Mouse (Mus musculus) NIH3T3 (cell line): Measurements from ENCODE around the gene Bpifb9a.
"Not testable (repeated sequence)": the region's sequence is repeated elsewhere in the genome, so short reads cannot be mapped to it uniquely, and the experiment has no call there.

ENCODE experiments used
- DNase-seq: peaks from one replicate; pipeline ENCODE4 v3.0.0-alpha.2; 2012; ENCODE audit warnings: low read depth

Gene Bpifb9a

DNA sequence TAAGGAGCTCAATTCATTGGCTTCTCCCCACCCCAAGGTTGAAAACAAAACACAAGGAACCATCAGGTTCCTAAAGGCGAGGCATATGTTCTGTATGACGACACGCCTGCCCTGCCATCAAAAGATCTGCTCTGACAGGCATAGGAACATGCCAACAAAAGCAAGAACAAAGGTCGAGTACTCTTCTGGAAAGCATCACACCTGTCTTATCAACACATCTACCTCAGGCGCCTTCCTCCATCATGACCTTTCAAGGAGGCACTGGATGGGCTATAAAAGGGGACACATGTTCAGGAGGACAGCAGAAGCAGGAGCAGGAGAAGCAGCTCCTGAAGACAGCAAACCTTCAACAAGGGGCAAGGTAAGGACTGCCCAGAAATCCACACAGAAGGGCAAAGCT, at the start of gene Bpifb9a:
Gene Bpifb9a, plus strand, starts transcription at position 301 of the 400 bp plus-strand sequence.
- not testable (repeated sequence) for DNase-seq

DNA sequence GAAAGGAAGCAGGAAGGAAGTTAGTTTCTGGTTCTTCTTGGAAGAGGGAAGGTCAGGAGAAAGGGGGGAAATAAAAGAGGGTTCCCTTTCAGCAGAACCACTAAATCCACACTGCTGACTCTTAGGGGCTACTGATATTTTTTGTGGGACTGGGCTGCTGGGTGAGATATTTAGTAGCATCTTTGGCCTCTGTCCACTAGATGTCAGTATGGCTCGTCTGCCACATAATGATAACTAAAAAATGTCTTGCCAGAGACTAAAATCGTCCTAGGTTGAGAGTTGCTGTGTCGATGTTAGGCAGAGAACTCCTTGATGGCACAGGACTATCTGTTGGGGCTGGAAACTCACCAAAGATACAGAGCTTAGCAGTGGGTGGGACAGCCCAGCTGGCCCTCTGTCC, 48.5 kb upstream of the Bpifb9a start:
- peak; percentile 61 for DNase-seq

DNA sequence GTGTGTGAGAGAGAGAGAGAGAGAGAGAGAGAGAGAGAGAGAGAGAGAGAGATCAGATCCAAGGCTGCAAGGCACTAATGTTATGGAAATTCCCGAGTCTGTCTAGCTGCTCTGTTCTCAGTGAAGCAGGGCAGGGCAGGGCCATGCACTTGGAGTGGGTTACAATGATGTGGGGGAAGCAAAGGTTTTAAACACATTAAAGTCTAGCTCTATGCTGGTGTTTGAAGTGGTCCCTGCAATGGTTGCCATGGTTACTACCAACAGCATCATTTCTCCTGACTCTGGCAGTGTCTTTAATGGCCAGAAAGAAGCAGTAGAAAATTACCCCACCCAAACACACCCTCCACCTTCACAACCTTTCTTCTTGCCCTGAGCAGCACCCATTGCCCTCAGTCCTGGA, 46.5 kb upstream of the Bpifb9a start:
- no peak for DNase-seq

DNA sequence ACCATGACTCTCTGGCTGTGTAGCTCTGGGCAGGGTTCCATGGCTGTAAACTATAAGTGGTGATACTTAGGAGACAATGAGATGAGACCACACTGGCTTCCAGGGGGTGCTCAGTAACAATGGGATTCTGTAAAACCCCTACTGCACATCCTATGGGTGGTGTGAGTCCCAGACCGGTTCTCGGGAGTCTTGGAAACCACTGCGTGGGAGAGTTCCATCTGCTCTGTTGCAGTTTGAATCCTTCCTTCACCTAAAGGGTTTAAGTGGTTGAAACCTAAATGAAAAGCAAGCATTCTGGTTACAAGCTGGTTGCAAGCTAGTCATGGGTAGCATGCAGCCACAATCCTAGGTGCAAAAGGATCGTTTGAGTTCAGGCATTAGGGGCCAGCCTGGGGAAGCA, 45.8 kb upstream of the Bpifb9a start:
- DNase-seq, result no peak

DNA sequence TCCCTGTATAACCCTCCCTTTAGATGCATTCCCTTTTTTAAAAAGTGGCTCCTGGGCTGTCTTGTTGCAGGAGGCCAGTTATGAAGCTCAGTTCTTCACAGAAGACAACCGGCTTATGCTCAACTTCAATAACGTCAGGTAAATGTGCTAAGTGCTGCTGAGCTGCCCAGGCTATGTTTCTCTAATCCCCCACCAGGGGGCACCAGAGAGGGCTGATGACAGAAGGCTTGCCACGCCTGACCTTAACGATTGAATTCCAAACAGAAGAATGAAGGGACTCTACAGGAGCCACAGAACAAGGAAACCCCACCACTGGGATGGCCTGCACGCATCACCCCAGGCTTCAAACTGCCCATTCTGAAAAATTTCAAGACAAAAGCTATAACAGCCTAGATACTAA, 42.5 kb upstream of the Bpifb9a start:
- peak; percentile 77 for DNase-seq

DNA sequence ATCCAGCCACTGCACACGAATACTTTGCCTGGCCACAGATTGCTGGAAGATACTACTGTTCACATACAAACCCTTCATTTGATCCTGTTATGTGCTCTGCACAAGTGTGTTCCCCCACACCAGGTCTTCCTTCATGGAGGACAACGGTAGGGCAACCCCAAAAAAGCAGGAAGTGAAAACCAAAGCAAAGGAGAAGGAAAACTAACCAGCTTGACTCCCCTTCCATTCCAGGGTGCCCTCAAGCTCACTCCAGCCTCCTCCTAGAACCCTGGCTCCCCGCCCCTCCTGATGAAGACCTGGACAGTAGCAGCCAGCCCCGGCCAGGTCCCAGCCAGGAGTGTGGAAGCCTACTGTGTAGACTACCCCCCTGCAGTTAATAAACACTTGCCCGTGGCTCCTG, 37.7 kb upstream of the Bpifb9a start:
- DNase-seq, result no peak

DNA sequence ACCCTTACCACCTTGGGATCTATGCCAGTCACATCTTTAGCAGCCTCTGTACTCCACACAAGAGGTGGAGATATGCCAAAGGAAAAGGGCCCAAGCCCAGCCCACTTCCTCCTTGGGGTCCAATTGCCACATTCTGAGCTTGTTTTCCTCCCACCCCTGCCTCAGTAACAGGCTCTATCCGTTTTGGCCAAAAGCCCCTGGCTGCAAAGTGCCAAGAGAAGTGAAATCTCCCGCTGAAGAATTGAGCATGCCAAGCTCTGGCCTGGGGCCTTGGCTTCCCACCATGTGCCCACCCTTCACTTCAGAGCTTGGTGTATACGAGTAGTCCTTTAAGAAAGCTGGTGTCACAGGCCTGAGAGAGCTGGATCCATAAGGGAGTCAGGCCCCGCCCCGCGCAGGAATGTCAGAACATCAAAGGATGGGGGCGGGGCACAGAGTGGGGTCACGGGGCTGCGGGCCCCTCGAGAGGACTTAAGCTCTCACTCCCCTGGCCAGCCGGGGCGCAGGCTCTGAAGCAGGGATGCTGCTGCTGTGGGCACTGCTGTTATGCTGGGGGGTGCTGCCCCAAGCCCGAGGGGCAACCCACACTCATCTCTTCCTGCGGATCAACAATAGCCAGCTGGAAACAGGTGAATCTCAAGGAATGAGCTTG, 34.3 kb upstream of the Bpifb9a start, which contains the start of gene Bpifb5:
Gene Bpifb5, plus strand, starts transcription at position 478 of the 652 bp plus-strand sequence.
- peak; percentile 17 for DNase-seq

DNA sequence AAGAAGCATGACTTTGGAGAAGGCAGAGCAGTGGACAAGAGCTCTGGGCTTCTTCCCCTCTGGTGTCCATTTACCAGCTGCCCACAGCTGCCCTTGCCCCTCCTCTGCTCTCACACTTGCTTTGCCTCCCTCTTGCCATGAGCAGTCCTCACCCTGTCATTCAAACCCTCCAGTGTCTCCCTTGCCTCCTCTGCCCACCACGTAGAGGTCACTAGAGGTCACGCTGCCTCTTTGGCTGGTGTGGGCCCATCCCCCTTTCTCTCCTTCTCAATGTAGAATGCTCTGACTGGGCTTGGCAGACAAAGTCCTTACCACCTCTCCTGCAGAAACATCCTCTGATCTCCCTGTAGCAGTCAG, 33.8 kb upstream of the Bpifb9a start:
- no peak for DNase-seq

DNA sequence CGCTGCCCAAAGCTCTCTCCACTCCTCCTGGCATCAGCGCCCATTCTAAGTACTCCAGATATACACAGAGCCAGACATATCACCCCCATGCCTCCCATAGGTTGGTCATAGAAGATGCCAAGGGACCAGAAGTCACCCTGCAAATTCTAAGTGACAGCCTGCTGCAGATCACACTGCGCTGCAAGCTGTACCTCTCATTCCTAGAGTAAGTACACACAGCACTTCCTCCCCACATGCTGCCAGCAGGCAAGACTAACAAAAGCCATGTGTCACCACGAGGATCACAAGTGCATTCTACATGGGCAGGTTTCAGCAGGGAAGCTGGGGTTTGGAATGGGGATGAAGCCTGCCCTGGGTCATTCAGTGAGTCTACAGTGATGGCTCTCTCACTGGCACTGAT, 30.7 kb upstream of the Bpifb9a start:
- no peak for DNase-seq

DNA sequence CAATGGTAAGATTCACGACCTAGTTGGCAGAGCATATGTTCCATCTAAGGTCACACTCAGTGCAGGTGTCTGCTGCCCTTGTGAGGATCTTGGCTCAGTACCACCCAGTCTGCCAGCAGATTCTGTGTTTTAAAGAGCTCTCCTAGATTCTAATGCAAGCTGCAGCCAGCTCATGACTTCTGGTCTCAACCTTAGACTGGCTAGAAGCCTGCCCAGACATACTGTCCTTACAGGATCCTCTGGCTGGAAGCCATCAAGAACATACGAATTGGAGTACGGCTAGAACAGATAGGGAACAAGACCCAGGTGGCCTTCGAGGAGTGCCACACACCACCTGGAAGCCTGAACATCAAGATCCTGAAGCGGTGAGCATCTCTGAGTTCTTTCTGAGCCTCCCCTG, 29.8 kb upstream of the Bpifb9a start:
- no peak for DNase-seq

DNA sequence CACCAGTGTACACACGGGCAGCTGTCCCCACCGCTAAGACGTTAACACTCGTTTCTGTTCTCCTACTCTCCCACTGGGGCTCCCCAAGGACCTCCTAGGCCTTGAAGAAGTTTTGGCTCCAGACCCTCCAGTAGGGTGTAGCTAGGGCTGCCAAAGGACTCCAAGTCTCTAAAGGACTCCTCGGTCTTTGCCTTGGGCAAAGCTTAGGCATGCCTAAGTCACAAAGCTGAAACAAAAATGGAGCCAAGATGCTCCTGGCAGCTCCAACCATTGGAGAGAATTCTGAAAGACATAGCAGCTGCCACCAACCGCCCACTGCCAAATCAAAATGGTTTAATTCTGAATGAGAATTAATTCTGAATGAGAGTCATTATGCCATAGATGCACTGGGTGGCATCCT, 24.2 kb upstream of the Bpifb9a start:
- no peak for DNase-seq

DNA sequence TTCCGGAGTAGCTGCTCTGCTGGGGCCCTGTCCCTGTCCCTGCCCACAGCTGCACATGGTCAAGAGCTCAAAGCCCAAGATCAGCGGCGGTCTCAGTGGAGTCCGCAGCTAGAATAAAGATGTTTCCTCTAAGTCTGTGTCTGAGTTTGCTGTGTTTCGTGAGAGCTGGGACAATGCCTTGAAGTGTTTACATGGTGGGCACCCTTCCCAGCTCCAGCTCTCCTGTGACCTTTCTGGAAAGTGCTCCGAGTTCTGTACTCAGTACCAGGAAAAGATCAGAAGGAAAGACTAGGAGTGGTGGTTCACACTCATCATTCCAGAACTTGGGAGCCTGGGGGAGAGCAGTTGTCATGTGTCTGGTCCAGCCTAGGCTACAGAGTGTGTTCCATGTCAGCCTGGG, 16.9 kb upstream of the Bpifb9a start:
- DNase-seq, result no peak

DNA sequence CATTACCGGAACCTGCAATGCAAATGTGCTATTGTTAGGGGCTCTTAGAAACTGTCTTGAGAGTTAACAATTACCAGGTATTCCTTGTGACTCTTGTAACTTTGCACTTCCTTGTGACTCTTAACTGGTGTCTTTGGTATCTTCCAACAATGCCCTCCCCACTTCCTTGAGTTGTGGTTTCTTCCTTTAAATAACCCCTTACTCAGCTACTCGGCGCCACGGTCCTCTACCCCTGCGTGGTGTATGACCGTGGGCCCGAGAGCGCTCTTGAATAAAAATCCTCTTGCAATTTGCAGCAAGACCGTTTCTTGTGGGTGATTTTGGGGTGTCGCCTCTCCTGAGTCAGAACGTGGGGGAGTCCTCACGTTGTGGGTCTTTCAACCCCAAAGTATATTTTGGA, 14.9 kb upstream of the Bpifb9a start:
- DNase-seq, result not testable (repeated sequence)

DNA sequence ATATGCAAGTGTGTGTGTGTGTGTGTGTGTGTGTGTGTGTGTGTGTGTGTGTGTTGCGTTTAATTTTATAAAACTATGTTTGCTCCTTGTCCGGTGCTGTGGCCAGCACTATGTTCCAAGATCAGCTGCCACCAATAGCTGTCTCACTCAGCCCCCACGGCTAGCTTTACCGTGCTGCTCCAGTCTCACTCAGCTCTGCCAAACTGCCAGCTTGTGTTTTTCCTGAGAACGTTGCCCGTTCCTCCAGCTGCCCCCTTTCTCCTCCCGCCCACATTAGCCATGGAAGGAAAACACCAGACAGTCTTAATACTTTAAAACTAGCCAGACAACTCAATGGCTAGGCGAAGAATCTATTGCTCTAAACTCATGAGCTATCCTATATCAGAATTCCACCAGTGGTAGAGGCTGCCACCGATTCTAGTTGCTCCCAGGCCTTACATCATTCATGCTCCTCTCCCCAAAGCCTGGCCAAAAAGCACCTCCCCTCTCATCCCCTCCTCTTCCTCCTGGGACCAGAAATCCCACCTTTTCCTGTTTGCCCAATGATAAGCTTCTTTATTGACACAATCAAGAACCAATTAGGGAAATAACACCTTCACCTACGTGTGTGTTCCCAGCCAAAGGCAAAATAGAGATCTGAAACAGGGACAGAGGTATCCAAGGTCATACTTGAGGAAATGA, 14.2 kb upstream of the Bpifb9a start:
- no peak for DNase-seq

DNA sequence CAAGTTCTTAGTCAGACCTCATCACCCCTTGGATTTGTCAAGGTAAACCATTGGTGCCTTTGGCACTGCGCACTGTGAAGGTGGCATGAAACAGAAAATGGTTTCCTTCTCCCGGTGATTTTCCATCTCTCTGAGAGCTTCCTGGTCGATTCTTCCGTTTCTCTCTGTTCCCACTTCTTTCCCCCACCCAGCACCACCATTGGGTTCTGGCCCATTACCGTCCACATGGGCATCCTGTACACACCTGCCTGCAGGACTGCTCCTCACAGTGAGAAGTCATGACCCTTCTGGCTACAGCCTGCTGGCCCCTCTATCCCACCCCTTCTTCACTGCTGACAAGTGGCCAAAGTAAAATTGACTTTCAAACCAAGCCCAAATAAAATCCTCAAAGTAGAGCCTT, 12.3 kb upstream of the Bpifb9a start:
- DNase-seq, result no peak

DNA sequence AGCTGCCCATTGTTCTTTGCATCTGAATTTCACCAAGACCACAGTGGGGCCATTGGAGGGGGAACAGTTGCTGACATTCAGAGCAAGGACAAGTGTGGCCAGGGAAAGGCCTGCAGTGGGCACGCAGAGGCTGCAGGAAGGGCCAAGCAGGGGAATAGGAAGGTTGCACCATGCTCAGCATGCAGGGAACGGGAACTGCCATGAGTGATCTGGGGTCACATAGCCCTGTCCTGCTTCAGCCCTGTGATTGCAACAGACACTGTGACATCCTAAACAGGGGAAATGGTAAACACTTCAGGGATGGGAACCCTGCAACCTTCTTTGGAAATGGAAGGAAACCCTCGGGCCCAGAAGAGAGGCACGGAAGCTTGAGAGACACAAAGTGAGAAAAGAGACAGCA, 2.4 kb upstream of the Bpifb9a start:
- DNase-seq, result not testable (repeated sequence)

DNA sequence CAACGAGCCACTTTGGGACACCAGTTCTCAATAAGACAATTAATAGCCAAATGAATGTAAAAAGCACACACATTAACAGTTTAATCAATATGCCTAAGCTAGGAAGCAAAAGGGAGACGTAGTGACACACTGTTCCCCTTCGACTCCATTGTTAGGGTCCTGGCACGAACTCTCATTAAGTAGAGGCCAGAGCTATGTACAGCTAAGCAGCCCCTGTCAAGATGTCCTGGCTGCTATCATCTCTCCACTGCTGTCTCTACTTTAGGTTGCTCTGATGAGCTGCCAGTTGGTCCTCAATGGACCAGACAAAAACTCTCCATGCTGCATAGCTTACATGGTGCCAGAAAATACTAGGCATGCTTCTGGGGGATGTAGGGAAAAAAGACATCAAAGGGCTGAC, 1.9 kb upstream of the Bpifb9a start:
- no peak for DNase-seq

DNA sequence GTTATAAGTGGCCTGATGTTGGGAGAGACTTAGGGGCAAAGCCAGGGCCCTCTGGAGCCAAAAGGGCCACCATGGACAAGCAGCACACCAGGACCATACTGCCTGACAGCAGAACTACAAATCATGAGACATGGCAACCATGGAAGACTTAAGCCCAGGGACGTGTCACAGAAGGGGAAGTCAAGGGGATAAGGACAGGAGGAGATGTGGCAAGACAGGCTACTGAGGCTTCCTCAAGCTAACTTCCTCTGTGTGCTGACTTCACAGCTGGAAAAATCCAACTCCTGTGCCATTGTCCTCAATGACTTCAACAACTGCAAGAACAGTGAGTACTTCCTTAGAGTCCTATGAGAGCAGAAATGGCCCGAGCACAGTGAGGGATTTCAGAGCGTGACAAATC, 6.7 kb downstream of the Bpifb9a start:
- not testable (repeated sequence) for DNase-seq

DNA sequence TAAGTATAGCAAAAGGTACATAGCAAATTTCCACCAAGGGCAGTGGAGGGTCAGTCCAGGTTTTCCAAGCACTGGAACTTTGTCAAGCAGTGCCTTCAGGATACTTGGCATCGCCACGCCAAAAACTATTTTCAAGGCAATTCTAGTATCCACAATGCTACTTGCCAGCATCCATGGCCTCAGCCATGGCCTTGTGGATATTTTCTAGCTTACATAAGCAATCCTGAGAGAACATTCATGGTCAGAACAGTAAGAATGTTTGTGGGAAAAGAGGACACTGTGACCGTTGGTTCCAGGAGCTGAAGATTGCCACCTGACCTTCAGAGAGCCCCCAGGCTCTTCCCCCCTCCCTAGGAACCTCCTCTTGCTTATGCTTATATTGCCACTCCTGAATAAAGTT, 34.2 kb downstream of the Bpifb9a start:
- DNase-seq, result not testable (repeated sequence)

DNA sequence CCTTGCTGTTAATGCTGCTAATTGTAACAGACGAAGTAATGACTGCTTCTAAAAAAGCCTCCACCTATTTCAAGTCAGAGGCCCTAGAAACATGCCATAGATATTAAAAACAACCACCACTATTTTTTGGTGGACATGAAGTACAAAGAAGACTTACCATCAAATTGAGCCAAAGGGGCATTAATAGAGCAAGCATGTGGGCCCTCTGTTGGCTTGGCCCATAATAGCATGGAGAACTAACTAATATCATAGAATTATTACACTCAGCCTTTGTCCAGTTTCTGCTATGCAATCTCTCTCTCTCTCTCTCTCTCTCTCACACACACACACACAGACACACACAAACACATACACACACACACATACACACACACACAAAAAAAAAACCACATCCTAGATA, 35.2 kb downstream of the Bpifb9a start:
- DNase-seq, result peak; percentile 11

DNA sequence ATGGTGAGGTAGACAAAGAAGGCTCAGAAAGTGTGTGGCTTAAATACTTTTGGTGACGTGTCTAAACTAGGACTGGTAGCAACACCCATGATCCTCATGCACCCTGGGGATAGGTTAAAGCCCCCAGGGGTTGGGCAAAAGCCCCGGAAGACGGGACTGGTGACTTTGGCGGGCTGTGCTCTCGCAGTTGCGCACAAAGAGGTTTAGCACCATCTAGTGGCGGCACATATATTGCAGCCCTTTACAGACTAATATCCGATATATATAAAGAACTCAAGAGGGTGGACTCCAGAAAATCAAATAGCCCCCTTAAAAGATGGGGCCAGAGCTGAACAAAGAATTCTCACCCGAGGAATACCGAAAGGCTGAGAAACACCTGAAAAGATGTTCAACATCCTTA, 37.1 kb downstream of the Bpifb9a start:
- peak; percentile 69 for DNase-seq

DNA sequence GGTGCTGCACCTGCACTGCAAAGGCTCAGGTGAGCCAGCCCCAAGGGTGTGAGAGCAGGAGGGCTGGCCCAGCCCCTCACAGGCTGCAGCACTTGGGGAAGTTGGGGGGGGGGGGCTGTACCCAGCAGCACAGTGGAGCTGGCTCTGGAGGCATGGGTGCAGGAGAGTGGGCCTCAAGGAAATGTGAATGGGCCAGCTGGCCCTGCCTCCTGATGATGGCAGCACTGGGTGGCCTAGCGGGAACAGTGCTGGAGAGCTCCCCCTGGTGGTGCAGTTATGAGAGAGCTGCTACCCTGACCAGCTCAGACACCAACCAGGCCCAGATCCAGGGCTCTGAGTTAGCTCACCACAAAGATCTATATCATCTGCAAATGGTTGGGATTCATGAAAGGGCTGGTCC, 42.8 kb downstream of the Bpifb9a start:
- peak; percentile 83 for DNase-seq

DNA sequence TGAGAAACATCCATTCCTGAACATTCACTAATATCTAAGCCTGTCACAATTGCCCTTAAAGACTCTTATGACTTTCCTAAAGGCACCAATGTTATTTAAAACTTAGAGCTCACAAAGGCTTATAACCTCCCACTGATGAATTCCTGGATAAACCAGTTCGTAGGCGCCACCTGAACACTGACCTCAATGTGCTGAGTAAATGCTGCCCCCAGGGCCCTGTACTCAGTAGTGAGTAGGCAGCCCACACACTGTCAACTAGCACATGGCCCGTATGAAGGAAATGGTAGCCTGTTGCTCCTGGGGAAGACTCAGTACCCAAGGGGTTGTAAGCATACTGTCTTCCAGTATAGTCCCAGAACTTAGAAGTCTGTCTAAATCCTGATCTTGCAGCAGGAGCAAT, 44.1 kb downstream of the Bpifb9a start:
- DNase-seq, result no peak

DNA sequence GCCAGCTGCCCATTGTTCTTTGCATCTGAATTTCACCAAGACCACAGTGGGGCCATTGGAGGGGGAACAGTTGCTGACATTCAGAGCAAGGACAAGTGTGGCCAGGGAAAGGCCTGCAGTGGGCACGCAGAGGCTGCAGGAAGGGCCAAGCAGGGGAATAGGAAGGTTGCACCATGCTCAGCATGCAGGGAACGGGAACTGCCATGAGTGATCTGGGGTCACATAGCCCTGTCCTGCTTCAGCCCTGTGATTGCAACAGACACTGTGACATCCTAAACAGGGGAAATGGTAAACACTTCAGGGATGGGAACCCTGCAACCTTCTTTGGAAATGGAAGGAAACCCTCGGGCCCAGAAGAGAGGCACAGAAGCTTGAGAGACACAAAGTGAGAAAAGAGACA, 47.0 kb downstream of the Bpifb9a start:
- DNase-seq, result not testable (repeated sequence)
